Mouse (Mus musculus) testis, adult 2 months (tissue): ENCODE results near the gene Ap3b1.

Source experiments
- CTCF ChIP-seq: fragments of 200-500 bp; IDR thresholded peaks from 2 replicates; pipeline ENCODE4 v1.5.1; 2012; ENCODE audit warnings: low read depth, mild to moderate bottlenecking, inconsistent platforms, low read length, moderate library complexity; ENCODE audit not compliant: control insufficient read depth, insufficient read depth, insufficient replicate concordance
- POLR2A ChIP-seq: fragments of 200-500 bp; IDR thresholded peaks from 2 replicates; pipeline ENCODE4 v1.6.1; 2012; ENCODE audit warnings: low read depth, mild to moderate bottlenecking, inconsistent platforms, low read length, moderate library complexity; ENCODE audit not compliant: control insufficient read depth

GRCm38 (mm10) chr13:94471009-94471672 lies 112.4 kb downstream of the Ap3b1 start:
- TF ChIP-seq POLR2A = no peak
- no peak for TF ChIP-seq CTCF
